Mouse (Mus musculus) myocyte (in vitro differentiated cells): ENCODE data around the gene Copz1.

Experiments
- CEBPB ChIP-seq: IDR thresholded peaks from 2 replicates; pipeline ENCODE4 v1.6.1; 2011; ENCODE audit warnings: mild to moderate bottlenecking, moderate library complexity; ENCODE audit not compliant: poor library complexity, insufficient read depth, severe bottlenecking
- E2F4 ChIP-seq: IDR thresholded peaks from one replicate; pipeline ENCODE4 v1.6.1; 2011; ENCODE audit warnings: mild to moderate bottlenecking, control low read depth, moderate library complexity; ENCODE audit not compliant: insufficient read depth
- MAX ChIP-seq: IDR thresholded peaks from one replicate; pipeline ENCODE4 v1.6.1; 2011; ENCODE audit warnings: low read depth, mild to moderate bottlenecking, control low read depth
- MYOD1 ChIP-seq, 3 experiments: IDR thresholded peaks; one replicate each; pipeline ENCODE4 v1.6.1; 2011; ENCODE audit warnings: control low read depth in 2 of 3, low read depth in 2 of 3, mild to moderate bottlenecking in 2 of 3, moderate library complexity in 1 of 3; ENCODE audit not compliant: insufficient read length in 2 of 3, control insufficient read depth in 1 of 3
- MYOG ChIP-seq, 3 experiments: IDR thresholded peaks; one replicate each; pipeline ENCODE4 v1.6.1; 2011; ENCODE audit warnings: control low read depth in 2 of 3, low read depth in 2 of 3, mild to moderate bottlenecking in 2 of 3; ENCODE audit not compliant: insufficient read length in 2 of 3, control insufficient read depth in 1 of 3, insufficient read depth in 1 of 3
- POLR2A ChIP-seq: IDR thresholded peaks from one replicate; pipeline ENCODE4 v1.6.1; 2011; ENCODE audit warnings: low read depth, mild to moderate bottlenecking, control low read depth, moderate library complexity; ENCODE audit not compliant: insufficient read length
- POLR2AphosphoS2 ChIP-seq: IDR thresholded peaks from one replicate; pipeline ENCODE4 v1.6.1; 2011; ENCODE audit warnings: low read depth, control low read depth; ENCODE audit not compliant: insufficient read length
- REST ChIP-seq: IDR thresholded peaks from one replicate; pipeline ENCODE4 v1.6.1; 2011; ENCODE audit warnings: mild to moderate bottlenecking, control low read depth, moderate library complexity; ENCODE audit not compliant: insufficient read depth, insufficient read length
- SRF ChIP-seq: IDR thresholded peaks from one replicate; pipeline ENCODE4 v1.6.1; 2011; ENCODE audit warnings: low read depth; ENCODE audit not compliant: control insufficient read depth, insufficient read length
- TCF12 ChIP-seq: IDR thresholded peaks from one replicate; pipeline ENCODE4 v1.6.1; 2011; ENCODE audit warnings: mild to moderate bottlenecking, control low read depth; ENCODE audit not compliant: poor library complexity, insufficient read depth, severe bottlenecking
- TCF3 ChIP-seq: IDR thresholded peaks from one replicate; pipeline ENCODE4 v1.6.1; 2011; ENCODE audit warnings: low read depth, control low read depth; ENCODE audit not compliant: insufficient read length
- USF1 ChIP-seq: IDR thresholded peaks from one replicate; pipeline ENCODE4 v1.6.1; 2011; ENCODE audit warnings: low read depth, mild to moderate bottlenecking, control low read depth, moderate library complexity

GRCm38 (mm10) chr15:103308056-103308875 lies 35.8 kb downstream of the Copz1 start:
- no peak for TF ChIP-seq USF1
- TF ChIP-seq MYOG (IDR thresholded peaks at IDR 0.05; ENCODE audit: control insufficient read depth in 1 of 3, insufficient read depth in 1 of 3, insufficient read length in 2 of 3, low read depth in 2 of 3), result no peak
- TF ChIP-seq MAX, result no peak
- TF ChIP-seq POLR2AphosphoS2, result no peak
- no peak for TF ChIP-seq TCF12
- TF ChIP-seq POLR2A, result no peak
- TF ChIP-seq E2F4, result no peak
- no peak for TF ChIP-seq CEBPB
- peak in 1 of 3 experiments; percentile 26 for TF ChIP-seq MYOD1 (IDR thresholded peaks at IDR 0.05; ENCODE audit: control insufficient read depth in 1 of 3, insufficient read length in 2 of 3, low read depth in 2 of 3)
- TF ChIP-seq REST, result no peak
- TF ChIP-seq SRF, result no peak
- TF ChIP-seq TCF3, result no peak
